Mouse (Mus musculus) intestine, embryonic 16.5 days (tissue): ENCODE data around the gene Gm13275. TPM values are rescaled to one million over a fixed set of nuclear protein-coding genes. Genes with fewer than 3 reads are reported as not detected.
"Not testable (repeated sequence)": the region's sequence is repeated elsewhere in the genome, so short reads cannot be mapped to it uniquely, and the experiment has no call there.

Source experiments
- ATAC-seq: fragments of 200-750 bp; cut with Nextera tagmentation; 2 replicates; pipeline ENCODE4 v1.8.0; 2017; ENCODE audit warnings: moderate TSS enrichment, moderate library complexity
- H3K27ac ChIP-seq: fragments of 300-500 bp; sonication (generic); 2 replicates; pipeline ENCODE4 v1.5.1; 2014; ENCODE audit warnings: mild to moderate bottlenecking, low read length
- H3K27me3 ChIP-seq: fragments of 300-500 bp; sonication (generic); replicated peaks from 2 replicates; pipeline ENCODE4 v1.6.1; 2014; ENCODE audit warnings: low read length, control low read depth, mixed read lengths; ENCODE audit not compliant: control insufficient read depth, insufficient read depth
- H3K36me3 ChIP-seq: fragments of 300-500 bp; sonication (generic); 2 replicates; pipeline ENCODE4 v1.6.1; 2014; ENCODE audit warnings: low read length, control low read depth; ENCODE audit not compliant: control insufficient read depth, insufficient read depth
- H3K4me1 ChIP-seq: fragments of 300-500 bp; sonication (generic); 2 replicates; pipeline ENCODE4 v1.6.1; 2014; ENCODE audit warnings: low read length, control low read depth, mixed read lengths; ENCODE audit not compliant: control insufficient read depth, insufficient read depth
- H3K4me2 ChIP-seq: fragments of 300-500 bp; sonication (generic); 2 replicates; pipeline ENCODE4 v1.6.1; 2014; ENCODE audit warnings: low read depth, low read length, control low read depth
- H3K4me3 ChIP-seq: fragments of 300-500 bp; sonication (generic); 2 replicates; pipeline ENCODE4 v1.5.1; 2014; ENCODE audit warnings: mild to moderate bottlenecking, low read length
- H3K9ac ChIP-seq: fragments of 300-500 bp; sonication (generic); 2 replicates; pipeline ENCODE4 v1.6.1; 2014; ENCODE audit warnings: low read depth, low read length
- H3K9me3 ChIP-seq: fragments of 300-500 bp; sonication (generic); 2 replicates; pipeline ENCODE4 v1.6.1; 2016; ENCODE audit warnings: low read length, control low read depth; ENCODE audit not compliant: control insufficient read depth
- WGBS: fragments of 180-500 bp; shearing (Covaris S2); extraction: QIAGEN DNeasy Blood & Tissue Kit; methylation state at CpG from one replicate; pipeline ENCODE4 v1.1.7; 2014; 5-methylcytosine and 5-hydroxymethylcytosine counted together
- polyA plus RNA-seq: library from polyadenylated mRNA; unstranded; fragments of >200 nt; fragmentation: Nextera tagmentation; extraction: Ambion mirVana; gene quantifications from 2 replicates; pipeline ENCODE4 v1.2.1, GENCODE M21; 2015

The Gm13275 gene
- polyA plus RNA-seq, 1 experiment from 2014 or later, result not detected

GRCm38 (mm10) chr4:88822995-88823394, 28.7 kb downstream of the Gm13275 start:
- Histone ChIP-seq H3K27me3 (no peaks in the 10 kb centered on the region), H3K9ac (no peak overlapping the region), H3K4me2 (no peak overlapping the region), H3K4me1 (no peaks in the 10 kb centered on the region), H3K4me3 (no peak overlapping the region), H3K9me3 (no peaks in the 10 kb centered on the region), H3K27ac (no peak overlapping the region), H3K36me3 (no peaks in the 10 kb centered on the region)
- no peak for ATAC-seq
- 23% methylated on average over 4 of the region's 4 CpGs for WGBS

GRCm38 (mm10) chr4:88827116-88827515, 32.8 kb downstream of the Gm13275 start, which contains the start of gene Ifna6:
Ifna6 (plus strand) TSS chr4:88827416.
- H3K9ac ChIP-seq, H3K9me3 ChIP-seq, ATAC-seq, H3K4me2 ChIP-seq, H3K27ac ChIP-seq, H3K36me3 ChIP-seq, H3K27me3 ChIP-seq, H3K4me3 ChIP-seq, H3K4me1 ChIP-seq: not testable (repeated sequence)

GRCm38 (mm10) chr4:88830523-88830922, 36.2 kb downstream of the Gm13275 start:
- Histone ChIP-seq H3K9me3 (no peaks in the 10 kb centered on the region), H3K9ac (no peak overlapping the region), H3K4me1 (no peaks in the 10 kb centered on the region), H3K36me3 (no peaks in the 10 kb centered on the region), H3K27ac (no peak overlapping the region), H3K4me2 (no peak overlapping the region), H3K4me3 (no peak overlapping the region), H3K27me3 (no peaks in the 10 kb centered on the region)
- ATAC-seq, result no peak
- 29% methylated on average over 4 of the region's 4 CpGs for WGBS

GRCm38 (mm10) chr4:88835225-88835624, 40.9 kb downstream of the Gm13275 start, which contains the start of gene Ifna5:
Ifna5 (plus strand) TSS chr4:88835525.
- not testable (repeated sequence) for H3K27ac ChIP-seq, H3K4me3 ChIP-seq, H3K36me3 ChIP-seq, H3K4me1 ChIP-seq, H3K9ac ChIP-seq, H3K4me2 ChIP-seq, H3K9me3 ChIP-seq, ATAC-seq, H3K27me3 ChIP-seq
- WGBS, result 53% methylated on average over 1 of the region's 1 CpGs

- Histone ChIP-seq H3K27me3 (no peaks in the 10 kb centered on the region), H3K4me2 (no peak overlapping the region), H3K27ac (no peak overlapping the region), H3K36me3 (no peaks in the 10 kb centered on the region), H3K4me3 (no peak overlapping the region), H3K9me3 (no peaks in the 10 kb centered on the region), H3K4me1 (no peaks in the 10 kb centered on the region), H3K9ac (no peak overlapping the region)
- WGBS, result 47% methylated on average over 3 of the region's 3 CpGs
- no peak for ATAC-seq
Measured at GRCm38 (mm10) chr4:88838828-88839227, 44.5 kb downstream of the Gm13275 start.

- Histone ChIP-seq H3K4me1 (no peaks in the 10 kb centered on the region), H3K27me3 (no peaks in the 10 kb centered on the region), H3K4me2 (no peak overlapping the region), H3K27ac (no peak overlapping the region), H3K4me3 (no peak overlapping the region), H3K9me3 (no peaks in the 10 kb centered on the region), H3K36me3 (no peaks in the 10 kb centered on the region), H3K9ac (no peak overlapping the region)
- 72% methylated on average over 3 of the region's 3 CpGs for WGBS
- no peak for ATAC-seq
Measured at GRCm38 (mm10) chr4:88840058-88840457, 45.8 kb downstream of the Gm13275 start.

- WGBS, result 62% methylated on average over 2 of the region's 2 CpGs
- no peak within 1 kb of the TSS for H3K4me2 ChIP-seq
- no peaks in the 10 kb centered on the region for H3K4me1 ChIP-seq
- H3K27ac ChIP-seq, result no peak within 1 kb of the TSS
- H3K36me3 ChIP-seq, result no peaks in the 10 kb centered on the region
- H3K9ac ChIP-seq, result no peak within 1 kb of the TSS
- H3K27me3 ChIP-seq, result no peaks in the 10 kb centered on the region
- ATAC-seq, result no peak
- no peaks in the 10 kb centered on the region for H3K9me3 ChIP-seq
- H3K4me3 ChIP-seq, result no peak within 1 kb of the TSS
Measured at GRCm38 (mm10) chr4:88841438-88841911, 47.2 kb downstream of the Gm13275 start, which contains the start of gene Ifna4. Ifna4 (plus strand) TSS chr4:88841861.

Other genes starting within 250 kb of the Gm13275 start
- gene Ifna15, start 236.2 kb upstream of the Gm13275 start, polyA plus RNA-seq, result not detected in 2 replicates
- not detected in 2 replicates for gene Ifna14, start 222.7 kb upstream of the Gm13275 start, polyA plus RNA-seq
- gene Ifna9, start 202.1 kb upstream of the Gm13275 start, polyA plus RNA-seq, result not detected in 2 replicates
- not detected in 2 replicates for gene Ifna12, start 191.1 kb upstream of the Gm13275 start, polyA plus RNA-seq
- gene C87499, start 160.1 kb upstream of the Gm13275 start, polyA plus RNA-seq, result not detected in 2 replicates
- not detected in 2 replicates for gene Ifna13, start 150.0 kb upstream of the Gm13275 start, polyA plus RNA-seq
- not detected in 2 replicates for gene Ifna16, start 117.6 kb upstream of the Gm13275 start, polyA plus RNA-seq
- gene Ifna2, start 110.6 kb upstream of the Gm13275 start, polyA plus RNA-seq, result not detected in 2 replicates
- gene Ifnab, start 103.1 kb upstream of the Gm13275 start, polyA plus RNA-seq, result not detected in 2 replicates
- 0.62 and 1.4 TPM in 2 replicates for gene Gm26566, start 72.7 kb upstream of the Gm13275 start, polyA plus RNA-seq
- 63.4 and 69.9 TPM in 2 replicates for gene Klhl9, start 72.0 kb upstream of the Gm13275 start, polyA plus RNA-seq
- gene Gm13271, start 39.6 kb upstream of the Gm13275 start, polyA plus RNA-seq, result not detected in 2 replicates
- 0.21 TPM in 1 of 2 replicates, not detected in the other for gene Gm13283, start 34.4 kb upstream of the Gm13275 start, polyA plus RNA-seq
- gene Gm13290, start 20.7 kb upstream of the Gm13275 start, polyA plus RNA-seq, result 0.44 and 0.83 TPM in 2 replicates
- gene Gm13289, start 17.6 kb upstream of the Gm13275 start, polyA plus RNA-seq, result not detected in 2 replicates
- 0.28 TPM in 1 of 2 replicates, not detected in the other for gene Gm13272, start 14.6 kb upstream of the Gm13275 start, polyA plus RNA-seq
- 0.11 TPM in 1 of 2 replicates, not detected in the other for gene Ifnz, start 12.4 kb upstream of the Gm13275 start, polyA plus RNA-seq
- gene Gm13276, start 8.8 kb upstream of the Gm13275 start, polyA plus RNA-seq, result not detected in 2 replicates
- gene Gm13277, start 5.9 kb upstream of the Gm13275 start, polyA plus RNA-seq, result not detected in 2 replicates
- not detected in 2 replicates for gene Gm13278, start 2.9 kb upstream of the Gm13275 start, polyA plus RNA-seq
- not detected in 2 replicates for gene Gm13279, start 2.9 kb downstream of the Gm13275 start, polyA plus RNA-seq
- 0.47 and 0.53 TPM in 2 replicates for gene Gm13285, start 5.2 kb downstream of the Gm13275 start, polyA plus RNA-seq
- not detected in 2 replicates for gene Gm13287, start 8.8 kb downstream of the Gm13275 start, polyA plus RNA-seq
- not detected in 2 replicates for gene Gm13288, start 11.0 kb downstream of the Gm13275 start, polyA plus RNA-seq
- gene Ifna7, start 21.7 kb downstream of the Gm13275 start, polyA plus RNA-seq, result not detected in 2 replicates
- gene Ifna11, start 25.5 kb downstream of the Gm13275 start, polyA plus RNA-seq, result not detected in 2 replicates
- gene Ifna6, start 32.9 kb downstream of the Gm13275 start, polyA plus RNA-seq, result not detected in 2 replicates
- not detected in 2 replicates for gene Ifna5, start 41.0 kb downstream of the Gm13275 start, polyA plus RNA-seq
- not detected in 2 replicates for gene Ifna4, start 47.4 kb downstream of the Gm13275 start, polyA plus RNA-seq
- not detected in 2 replicates for gene Ifna1, start 55.6 kb downstream of the Gm13275 start, polyA plus RNA-seq
- not detected in 2 replicates for gene Ifne, start 85.7 kb downstream of the Gm13275 start, polyA plus RNA-seq